Mouse (Mus musculus) limb, embryonic 12.5 days (tissue): ENCODE data around the gene Iqcf3. TPM values are rescaled to one million over a fixed set of nuclear protein-coding genes. Genes with fewer than 3 reads are reported as not detected.
"Not testable (repeated sequence)": the region's sequence is repeated elsewhere in the genome, so short reads cannot be mapped to it uniquely, and the experiment has no call there.

Experiments used
- ATAC-seq: fragments of 200-750 bp; cut with Nextera tagmentation; 2 replicates; pipeline ENCODE4 v1.8.0; 2017; ENCODE audit warnings: low read depth, moderate TSS enrichment; ENCODE audit not compliant: insufficient number of reproducible peaks, insufficient read depth, low FRiP score, low TSS enrichment
- H3K27ac ChIP-seq: fragments of 300-500 bp; sonication (generic); 2 replicates; pipeline ENCODE4 v1.5.1; 2016; ENCODE audit warnings: mild to moderate bottlenecking, moderate library complexity
- H3K27me3 ChIP-seq: fragments of 300-500 bp; sonication (generic); 2 replicates; pipeline ENCODE4 v1.6.1; 2016; ENCODE audit warnings: mild to moderate bottlenecking, moderate library complexity
- H3K36me3 ChIP-seq: fragments of 300-500 bp; sonication (generic); 2 replicates; pipeline ENCODE4 v1.6.1; 2016; ENCODE audit warnings: mild to moderate bottlenecking, moderate library complexity
- H3K4me1 ChIP-seq: fragments of 300-500 bp; sonication (generic); replicated peaks from 2 replicates; pipeline ENCODE4 v1.6.1; 2016
- H3K4me2 ChIP-seq: fragments of 300-500 bp; sonication (generic); 2 replicates; pipeline ENCODE4 v1.6.1; 2016; ENCODE audit warnings: mild to moderate bottlenecking, moderate library complexity
- H3K4me3 ChIP-seq: fragments of 300-500 bp; sonication (generic); replicated peaks from 2 replicates; pipeline ENCODE4 v1.5.1; 2016; ENCODE audit warnings: mild to moderate bottlenecking
- H3K9ac ChIP-seq: fragments of 300-500 bp; sonication (generic); replicated peaks from 2 replicates; pipeline ENCODE4 v1.6.1; 2016; ENCODE audit warnings: mild to moderate bottlenecking, moderate library complexity
- H3K9me3 ChIP-seq: fragments of 300-500 bp; sonication (generic); 2 replicates; pipeline ENCODE4 v1.6.1; 2016; ENCODE audit warnings: mild to moderate bottlenecking, moderate library complexity
- WGBS: fragments of 180-500 bp; shearing (Covaris S2); methylation state at CpG from one replicate; pipeline ENCODE4 v1.1.7; 2016; 5-methylcytosine and 5-hydroxymethylcytosine counted together
- polyA plus RNA-seq: library from polyadenylated mRNA; unstranded; fragments of >200 nt; fragmentation: Nextera tagmentation; extraction: Ambion mirVana; gene quantifications from 2 replicates; pipeline ENCODE4 v1.2.1, GENCODE M21; 2016

Gene Iqcf3
- polyA plus RNA-seq, 1 experiment from 2014 or later = not detected

DNA sequence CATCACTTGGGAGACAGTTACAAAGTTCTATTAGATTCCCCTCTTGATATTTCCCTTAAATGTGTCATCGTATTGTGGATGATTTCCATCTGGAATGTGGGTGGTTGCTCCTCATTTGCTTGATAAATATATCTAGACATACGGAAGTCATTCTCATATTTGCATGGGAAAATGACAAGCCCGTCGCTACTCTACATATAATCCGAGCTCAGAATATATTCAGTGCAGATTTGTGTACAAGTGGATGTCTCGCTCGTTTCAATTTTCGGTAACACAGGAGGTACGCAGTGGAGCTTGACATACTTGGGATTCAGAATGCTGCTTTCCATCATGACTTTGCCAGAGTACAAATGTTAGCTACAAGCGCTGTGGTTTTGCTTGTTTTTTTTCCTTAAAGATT is 52.1 kb downstream of the Iqcf3 start:
- Histone ChIP-seq H3K36me3 (no peaks in the 10 kb centered on the region), H3K9me3 (no peaks in the 10 kb centered on the region), H3K4me2 (no peak overlapping the region), H3K4me1 (no peaks in the 10 kb centered on the region), H3K9ac (no peak overlapping the region), H3K4me3 (no peak overlapping the region), H3K27me3 (no peaks in the 10 kb centered on the region), H3K27ac (no peak overlapping the region)
- WGBS = 91% methylated on average over 10 of the region's 10 CpGs
- no peak for ATAC-seq

GRCm38 (mm10) chr9:106504246-106504645 is 57.2 kb downstream of the Iqcf3 start:
- no peak for ATAC-seq
- Histone ChIP-seq H3K27ac (no peak overlapping the region), H3K4me2 (no peak overlapping the region), H3K4me1 (no peaks in the 10 kb centered on the region), H3K27me3 (no peaks in the 10 kb centered on the region), H3K9me3 (no peaks in the 10 kb centered on the region), H3K36me3 (no peaks in the 10 kb centered on the region), H3K4me3 (no peak overlapping the region), H3K9ac (no peak overlapping the region)
- WGBS = 75% methylated on average over 6 of the region's 6 CpGs

DNA sequence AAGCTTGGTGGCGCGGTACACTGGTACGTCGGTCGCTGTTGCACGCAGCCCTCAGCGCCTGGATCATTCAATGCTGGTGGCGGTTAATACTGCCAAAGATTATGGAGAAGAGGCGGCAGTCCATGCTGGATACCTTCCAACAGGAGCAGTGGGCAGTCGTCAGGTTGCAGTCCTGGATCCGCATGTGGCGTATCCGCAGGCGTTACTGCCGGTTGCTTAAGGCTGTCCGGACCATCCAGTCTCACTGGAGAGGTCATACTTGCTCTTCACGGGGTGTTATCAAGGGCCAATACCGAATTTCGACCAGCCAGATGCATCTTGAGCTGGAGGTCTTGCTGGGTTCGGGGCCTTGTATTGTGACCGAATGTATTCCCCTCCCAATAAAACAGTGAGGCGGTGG is 59.6 kb downstream of the Iqcf3 start:
- WGBS = 87% methylated on average over 22 of the region's 22 CpGs
- Histone ChIP-seq H3K36me3 (no peaks in the 10 kb centered on the region), H3K9ac (no peak overlapping the region), H3K9me3 (no peaks in the 10 kb centered on the region), H3K4me3 (no peak overlapping the region), H3K27ac (no peak overlapping the region), H3K27me3 (no peaks in the 10 kb centered on the region), H3K4me1 (no peaks in the 10 kb centered on the region), H3K4me2 (no peak overlapping the region)
- ATAC-seq = no peak

GRCm38 (mm10) chr9:106499667-106500066 is 61.8 kb downstream of the Iqcf3 start, which contains the start of gene Iqcf1:
Gene Iqcf1, plus strand, starts transcription at chr9:106499967.
- Histone ChIP-seq H3K27ac (no peak within 1 kb of the TSS), H3K4me3 (no peak within 1 kb of the TSS), H3K4me1 (no peaks in the 10 kb centered on the region), H3K4me2 (no peak within 1 kb of the TSS), H3K36me3 (no peaks in the 10 kb centered on the region), H3K9me3 (no peaks in the 10 kb centered on the region), H3K27me3 (no peaks in the 10 kb centered on the region), H3K9ac (no peak within 1 kb of the TSS)
- WGBS = 94% methylated on average over 6 of the region's 6 CpGs
- ATAC-seq = no peak

DNA sequence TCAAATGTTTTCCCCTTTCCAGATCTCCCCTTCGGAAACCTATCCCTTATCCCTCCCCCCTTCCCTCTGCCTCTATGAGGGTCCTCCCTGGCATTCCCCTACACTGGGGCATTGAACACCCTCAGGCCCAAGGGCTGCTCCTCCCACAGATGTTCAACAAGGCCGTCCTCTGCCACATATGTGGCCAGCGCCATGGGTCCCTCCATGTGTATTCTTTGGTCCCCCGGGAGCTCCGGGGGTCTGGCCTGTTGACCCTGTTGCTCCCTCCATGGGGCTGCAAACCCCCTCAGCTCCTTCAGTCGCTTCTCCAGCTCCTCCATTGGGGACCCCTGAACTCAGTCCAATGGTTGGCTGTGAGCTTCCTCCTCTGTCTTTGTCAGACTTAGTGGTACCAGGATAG is 73.8 kb downstream of the Iqcf3 start:
- H3K4me3 ChIP-seq, H3K9ac ChIP-seq, H3K27ac ChIP-seq, H3K4me1 ChIP-seq, ATAC-seq, H3K27me3 ChIP-seq, H3K4me2 ChIP-seq, H3K9me3 ChIP-seq: not testable (repeated sequence)
- 86% methylated on average over 6 of the region's 6 CpGs for WGBS
- peaks cover 39% of the 10 kb centered on the region for H3K36me3 ChIP-seq

- WGBS = 86% methylated on average over 8 of the region's 10 CpGs
- H3K4me3 ChIP-seq = no peak overlapping the region
- no peak overlapping the region for H3K9ac ChIP-seq
- ATAC-seq = no peak
- peaks cover 65% of the 10 kb centered on the region for H3K36me3 ChIP-seq
- no peaks in the 10 kb centered on the region for H3K27me3 ChIP-seq
- no peak overlapping the region for H3K27ac ChIP-seq
- H3K4me1 ChIP-seq = no peaks in the 10 kb centered on the region
- no peak overlapping the region for H3K4me2 ChIP-seq
- no peaks in the 10 kb centered on the region for H3K9me3 ChIP-seq
Observed at GRCm38 (mm10) chr9:106485076-106485475, 76.4 kb downstream of the Iqcf3 start.

DNA sequence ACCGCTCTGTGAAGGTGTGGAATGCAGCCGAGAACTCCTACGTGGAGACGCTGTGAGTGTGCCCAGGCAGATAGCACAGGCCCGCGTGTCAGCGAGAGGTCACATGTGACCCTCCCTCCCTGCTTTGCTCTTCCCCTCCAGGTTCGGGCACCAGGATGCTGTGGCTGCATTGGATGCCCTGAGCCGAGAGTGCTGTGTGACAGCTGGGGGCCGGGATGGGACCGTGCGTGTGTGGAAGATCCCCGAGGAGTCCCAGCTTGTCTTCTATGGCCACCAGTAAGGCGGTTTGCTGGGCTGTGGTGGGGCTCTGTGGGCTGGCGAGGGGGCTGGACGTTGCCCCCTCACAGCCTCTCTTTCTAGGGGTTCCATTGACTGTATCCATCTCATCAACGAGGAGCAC is 77.8 kb downstream of the Iqcf3 start:
- Histone ChIP-seq H3K9me3 (no peaks in the 10 kb centered on the region), H3K27ac (no peak overlapping the region), H3K4me3 (no peak overlapping the region), H3K4me1 (no peaks in the 10 kb centered on the region), H3K4me2 (no peak overlapping the region), H3K27me3 (no peaks in the 10 kb centered on the region), H3K36me3 (peaks cover 74% of the 10 kb centered on the region), H3K9ac (no peak overlapping the region)
- whole genome bisulfite sequencing = 94% methylated on average over 17 of the region's 17 CpGs
- no peak for ATAC-seq

DNA sequence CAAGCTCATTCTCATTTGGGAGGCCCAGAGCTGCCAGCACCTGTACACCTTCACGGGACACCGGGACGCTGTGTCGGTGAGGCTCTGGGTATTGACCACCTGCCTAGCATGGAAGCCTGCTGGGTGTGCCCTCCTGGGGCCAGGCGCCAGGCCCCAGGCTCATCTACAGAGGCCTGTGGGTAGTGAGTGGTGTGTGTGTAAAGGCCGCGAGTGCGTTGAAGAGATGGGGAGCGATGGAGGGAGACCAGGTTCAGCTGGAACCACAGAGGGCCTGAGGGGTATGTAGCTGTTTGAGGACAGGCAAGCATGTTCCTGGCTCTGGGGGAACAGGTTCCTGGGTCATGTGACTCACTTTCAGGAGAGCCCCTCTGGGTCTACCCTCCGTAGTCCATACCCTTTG is 78.3 kb downstream of the Iqcf3 start:
- H3K27ac ChIP-seq = no peak overlapping the region
- peaks cover 74% of the 10 kb centered on the region for H3K36me3 ChIP-seq
- H3K4me3 ChIP-seq = no peak overlapping the region
- H3K4me2 ChIP-seq = no peak overlapping the region
- H3K9me3 ChIP-seq = no peaks in the 10 kb centered on the region
- 93% methylated on average over 10 of the region's 10 CpGs for WGBS
- no peaks in the 10 kb centered on the region for H3K27me3 ChIP-seq
- peaks cover 3% of the 10 kb centered on the region for H3K4me1 ChIP-seq
- no peak for ATAC-seq
- H3K9ac ChIP-seq = no peak overlapping the region

- no peaks in the 10 kb centered on the region for H3K27me3 ChIP-seq
Observed at GRCm38 (mm10) chr9:106482578-106483115, 78.8 kb downstream of the Iqcf3 start.

GRCm38 (mm10) chr9:106481676-106482075 is 79.8 kb downstream of the Iqcf3 start:
- H3K9me3 ChIP-seq = no peaks in the 10 kb centered on the region
- peaks cover 74% of the 10 kb centered on the region for H3K36me3 ChIP-seq
- H3K27ac ChIP-seq = no peak overlapping the region
- peaks cover 9% of the 10 kb centered on the region for H3K4me1 ChIP-seq
- no peak overlapping the region for H3K4me2 ChIP-seq
- no peaks in the 10 kb centered on the region for H3K27me3 ChIP-seq
- WGBS = 93% methylated on average over 13 of the region's 13 CpGs
- ATAC-seq = no peak
- no peak overlapping the region for H3K9ac ChIP-seq
- no peak overlapping the region for H3K4me3 ChIP-seq

More at GRCm38 (mm10) chr9:106482578-106483115, 78.8 kb downstream of the Iqcf3 start:
- no peak for ATAC-seq
- Histone ChIP-seq H3K9me3 (no peaks in the 10 kb centered on the region), H3K4me1 (peaks cover 8% of the 10 kb centered on the region), H3K36me3 (peaks cover 74% of the 10 kb centered on the region), H3K4me2 (no peak overlapping the region), H3K27ac (no peak overlapping the region), H3K4me3 (no peak overlapping the region), H3K9ac (no peak overlapping the region)
- WGBS = 88% methylated on average over 17 of the region's 17 CpGs

- Histone ChIP-seq H3K9me3 (no peaks in the 10 kb centered on the region), H3K4me3 (no peak overlapping the region), H3K9ac (no peak overlapping the region), H3K36me3 (peaks cover 69% of the 10 kb centered on the region), H3K4me1 (peaks cover 14% of the 10 kb centered on the region), H3K27me3 (no peaks in the 10 kb centered on the region), H3K4me2 (no peak overlapping the region), H3K27ac (no peak overlapping the region)
- 91% methylated on average over 15 of the region's 15 CpGs for WGBS
- no peak for ATAC-seq
Observed at GRCm38 (mm10) chr9:106481075-106481474, 80.4 kb downstream of the Iqcf3 start.

- H3K27me3 ChIP-seq = no peaks in the 10 kb centered on the region
- H3K4me3 ChIP-seq = no peak overlapping the region
- no peak for ATAC-seq
- H3K4me1 ChIP-seq = peaks cover 17% of the 10 kb centered on the region
- H3K9me3 ChIP-seq = no peaks in the 10 kb centered on the region
- 92% methylated on average over 7 of the region's 7 CpGs for WGBS
- no peak overlapping the region for H3K27ac ChIP-seq
- no peak overlapping the region for H3K4me2 ChIP-seq
- H3K9ac ChIP-seq = no peak overlapping the region
- peaks cover 64% of the 10 kb centered on the region for H3K36me3 ChIP-seq
Observed at GRCm38 (mm10) chr9:106480541-106480940, 80.9 kb downstream of the Iqcf3 start.
